Mouse (Mus musculus): ENCODE data around the gene Cenpm.
A peak's percentile ranks its signal among the peaks of the same experiment; 100 is the strongest.

GRCm38 (mm10) chr15:82271201-82271600, 26.7 kb upstream of the Cenpm start:
- TF ChIP-seq CTCF (IDR thresholded peaks at IDR 0.05; ENCODE audit: low read depth, low read length) (peak; percentile 77), POLR2AphosphoS5 (IDR thresholded peaks at IDR 0.05; ENCODE audit: insufficient replicate concordance, low read depth, low read length) (no peak), GATA1 (IDR thresholded peaks at IDR 0.05; ENCODE audit: borderline replicate concordance, low read length) (no peak), TAL1 (conservative IDR thresholded peaks at IDR 0.05; ENCODE audit: low read depth, low read length) (no peak)

Measured in G1E (cell line).